Mouse (Mus musculus) CD8-positive naive resting alpha-beta T cell, adult 2 months (primary cell): ENCODE data around the gene Cwc22.

Source experiments
- DNase-seq, 2 experiments: peaks; one replicate each; pipeline ENCODE4 v3.0.0; 2022; ENCODE audit warnings: low read depth in 2 of 2, low spot score in 2 of 2

Cwc22 gene

DNA sequence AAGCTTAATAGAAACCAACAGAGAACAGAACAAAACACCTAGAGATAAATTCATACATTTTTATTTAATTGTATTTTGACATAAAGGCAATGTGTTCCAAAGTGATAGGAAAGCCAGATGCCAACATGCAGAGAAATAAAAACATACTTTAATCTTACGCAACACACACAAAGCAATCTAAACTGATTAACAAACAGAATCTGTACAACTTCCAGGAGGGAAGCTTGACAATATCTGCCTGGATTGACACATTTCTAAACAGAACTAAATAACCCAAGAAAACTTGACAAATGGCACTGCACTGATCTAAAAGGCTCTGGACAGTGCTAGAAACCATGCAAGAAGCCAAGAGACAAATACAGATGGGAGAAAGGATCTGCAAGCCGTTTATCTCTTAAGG, 20.2 kb downstream of the Cwc22 start:
- no peak for DNase-seq

DNA sequence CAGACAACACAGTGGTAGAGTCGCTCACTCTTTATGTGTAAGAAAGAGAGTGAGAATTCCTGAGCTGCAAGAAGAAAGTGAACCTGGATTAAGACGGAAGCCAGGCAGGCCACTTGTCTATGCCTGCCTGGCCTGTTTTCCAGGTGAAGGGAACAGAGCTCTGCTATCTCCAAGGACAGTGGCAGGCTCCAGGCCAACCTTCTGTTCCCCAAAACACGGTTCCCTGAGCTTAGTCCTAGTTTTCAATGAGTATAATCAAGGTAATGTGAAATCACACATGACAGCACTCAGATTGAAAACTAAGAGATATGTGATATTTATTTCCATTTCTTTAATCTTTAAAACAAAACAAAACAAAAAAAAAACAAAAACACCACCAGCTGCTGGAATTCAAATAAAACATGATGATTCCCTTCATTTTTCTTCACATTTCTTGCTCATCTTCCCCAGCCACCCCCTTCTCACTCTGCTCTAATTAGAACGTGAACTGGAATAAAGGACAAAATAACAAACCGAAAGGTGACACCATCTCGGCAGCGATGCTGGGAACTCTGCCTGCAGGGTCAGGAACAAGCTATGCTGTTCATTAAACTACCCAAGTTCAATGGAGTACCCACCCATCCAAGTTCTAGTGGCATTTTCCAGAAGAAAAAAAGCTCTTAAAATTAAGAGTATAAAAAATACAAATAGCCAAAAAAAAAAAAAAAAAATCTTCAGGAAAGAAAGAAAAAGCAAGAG, 20.8 kb downstream of the Cwc22 start:
- DNase-seq: no peak

DNA sequence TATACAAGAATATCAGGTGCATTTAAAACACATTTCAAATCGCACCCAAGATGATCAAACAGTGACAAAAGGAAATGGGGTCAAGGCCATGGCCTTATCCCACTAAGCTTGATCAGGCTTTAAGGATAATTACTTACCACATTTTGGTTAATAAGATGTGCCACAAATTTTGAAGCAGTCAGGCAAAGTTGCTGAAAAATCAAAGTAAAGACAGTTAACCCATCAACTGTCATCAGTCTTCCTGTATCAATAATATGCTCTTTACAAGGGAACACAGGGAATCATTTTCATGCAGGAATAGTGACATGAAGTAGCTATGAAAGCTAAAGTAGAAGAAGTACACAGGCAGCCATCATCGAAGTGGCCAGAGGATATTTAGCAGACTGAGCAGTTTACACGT, 22.2 kb downstream of the Cwc22 start:
- no peak for DNase-seq

DNA sequence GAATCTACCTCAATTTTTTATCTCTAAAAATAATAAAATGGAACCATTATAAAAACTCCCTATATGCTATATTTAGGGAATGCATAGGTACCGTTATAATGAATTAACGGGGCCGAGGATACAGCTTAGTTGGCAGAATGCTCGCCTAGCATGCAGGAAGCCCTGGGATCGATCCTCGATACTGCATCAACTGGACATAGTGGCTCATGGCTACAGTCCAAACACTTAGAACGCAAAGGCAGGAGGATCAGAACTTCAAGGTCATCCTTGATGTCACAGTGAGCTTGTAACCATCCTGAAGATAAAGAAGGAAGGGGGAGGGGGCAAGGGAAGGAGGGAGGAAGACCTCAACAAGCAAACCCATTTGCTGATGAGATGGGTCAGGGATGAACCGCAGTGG, 23.0 kb downstream of the Cwc22 start:
- DNase-seq: no peak

DNA sequence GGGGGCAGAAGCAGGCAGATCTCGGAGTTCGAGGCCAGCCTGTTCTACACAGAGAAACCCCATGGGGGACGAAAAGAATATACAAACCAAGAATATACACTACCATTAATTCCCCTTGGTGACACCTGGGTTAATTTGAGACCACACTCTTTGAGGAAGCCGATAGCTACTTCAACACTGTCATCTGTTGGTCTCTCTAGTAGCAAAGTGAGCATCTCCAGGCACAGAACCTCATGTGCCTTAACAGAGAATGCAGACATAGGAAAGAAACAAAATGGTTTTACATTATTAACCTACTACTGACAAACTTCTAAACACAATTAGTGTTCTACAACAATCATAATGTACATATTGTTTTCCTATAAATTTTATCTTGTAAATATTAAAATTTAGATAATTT, 24.9 kb downstream of the Cwc22 start:
- no peak for DNase-seq

DNA sequence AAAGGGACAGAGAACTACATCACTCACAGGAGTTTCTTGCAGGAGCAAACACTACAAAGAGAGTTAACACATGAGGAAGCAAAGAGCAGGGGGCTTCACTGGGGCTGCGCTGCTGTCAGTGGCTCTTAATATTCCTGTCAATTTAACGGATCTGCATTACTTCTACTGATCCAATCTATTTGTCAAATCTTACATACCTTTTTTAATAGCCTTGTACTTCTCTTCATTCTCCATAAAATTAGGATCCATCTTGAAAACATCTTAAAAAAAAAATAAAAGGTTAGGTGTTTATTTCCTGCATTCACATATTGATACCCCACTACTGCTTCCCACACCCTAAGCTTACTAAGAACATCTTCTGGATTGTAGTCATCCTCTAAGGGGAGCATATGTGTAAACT, 25.6 kb downstream of the Cwc22 start:
- no peak for DNase-seq

DNA sequence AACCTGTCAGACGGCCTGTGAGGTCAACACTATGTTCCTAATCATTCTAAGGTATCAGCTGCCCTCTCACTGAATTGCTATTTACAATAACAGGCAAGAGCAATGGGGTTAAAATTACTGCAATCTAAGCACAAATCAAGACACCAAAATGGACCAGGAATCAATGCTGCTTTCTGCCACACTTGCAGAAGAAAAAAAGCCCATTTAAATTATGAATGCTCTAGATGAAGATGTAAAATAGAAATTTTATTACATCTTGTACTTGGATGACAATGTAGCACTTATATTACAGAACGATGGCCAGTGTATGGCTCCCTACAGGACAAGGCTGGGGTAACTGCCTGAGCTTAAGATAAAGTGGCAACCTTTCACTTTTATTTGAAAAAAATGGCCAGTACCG, 27.7 kb downstream of the Cwc22 start:
- no peak for DNase-seq

DNA sequence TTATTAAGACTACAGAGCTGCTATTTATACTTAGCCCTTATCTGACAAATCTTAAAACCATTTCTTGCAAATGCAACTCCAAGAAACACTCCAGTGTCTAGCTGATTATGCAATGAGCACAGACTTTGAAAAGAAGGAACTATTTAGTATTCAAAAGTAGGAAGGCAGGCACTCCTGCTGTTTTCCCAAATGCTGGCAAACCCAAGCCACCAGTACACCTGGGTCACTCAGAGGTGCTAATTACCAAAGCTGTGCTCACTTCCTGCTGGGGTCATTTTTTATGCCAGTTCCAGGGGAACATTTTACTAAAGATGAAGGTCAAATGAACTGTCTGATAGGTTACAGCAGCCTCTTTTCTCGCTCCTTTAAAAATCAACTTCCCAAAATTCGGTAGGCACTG, 28.2 kb downstream of the Cwc22 start:
- no peak for DNase-seq

DNA sequence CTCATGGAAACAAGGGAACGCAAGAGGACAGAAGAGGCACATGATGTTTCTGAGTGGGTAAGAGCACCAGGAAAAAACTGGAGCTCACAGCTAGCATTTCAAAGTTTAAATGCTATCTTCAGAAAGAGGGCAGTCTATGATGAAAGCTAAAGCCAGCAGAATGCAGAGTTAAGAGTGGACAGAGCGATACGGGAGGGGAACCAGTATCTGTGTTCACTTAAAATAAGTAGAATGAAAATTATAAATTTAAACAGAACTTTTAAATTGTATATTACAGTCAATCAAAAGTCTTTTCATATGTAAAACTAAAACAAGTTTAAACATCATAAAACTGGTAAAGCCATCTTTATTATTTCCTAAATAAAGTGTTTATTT, 28.8 kb downstream of the Cwc22 start:
- no peak for DNase-seq

DNA sequence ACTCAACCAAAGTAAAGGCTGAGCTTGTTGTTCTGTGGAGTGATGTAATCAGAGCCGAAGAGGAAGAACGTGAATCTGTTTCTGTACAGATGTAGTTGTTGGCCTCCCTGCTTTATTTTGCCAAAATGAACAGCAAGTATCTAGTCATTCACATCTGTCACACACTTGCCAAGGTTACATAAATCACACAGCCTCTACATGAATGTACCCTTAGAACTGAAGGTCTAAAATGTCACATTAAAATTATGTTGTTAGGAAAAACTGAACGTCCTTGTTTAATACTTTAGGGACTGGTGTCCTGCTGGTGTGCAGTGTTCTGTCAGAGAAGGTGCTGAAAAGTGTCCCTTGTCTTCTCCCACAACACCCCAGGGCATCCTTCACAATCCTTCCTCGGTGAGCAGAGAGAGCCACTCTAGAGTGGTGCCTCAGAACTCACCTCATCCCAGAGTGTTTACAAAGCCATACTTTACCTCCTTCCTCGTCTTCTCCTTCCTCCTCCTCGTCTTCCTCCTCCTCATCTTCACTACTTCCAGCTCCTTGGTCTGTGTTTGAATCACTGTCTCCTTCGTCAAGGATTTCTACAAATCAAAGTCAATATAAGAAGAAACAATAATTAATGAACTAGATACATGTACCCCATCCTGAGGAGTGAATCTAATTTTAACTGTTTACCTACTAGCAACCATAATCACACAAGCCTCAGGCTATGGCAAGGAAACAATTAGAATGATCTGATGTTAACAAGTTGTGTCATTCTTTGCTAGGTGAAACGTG, 29.4 kb downstream of the Cwc22 start:
- no peak for DNase-seq

DNA sequence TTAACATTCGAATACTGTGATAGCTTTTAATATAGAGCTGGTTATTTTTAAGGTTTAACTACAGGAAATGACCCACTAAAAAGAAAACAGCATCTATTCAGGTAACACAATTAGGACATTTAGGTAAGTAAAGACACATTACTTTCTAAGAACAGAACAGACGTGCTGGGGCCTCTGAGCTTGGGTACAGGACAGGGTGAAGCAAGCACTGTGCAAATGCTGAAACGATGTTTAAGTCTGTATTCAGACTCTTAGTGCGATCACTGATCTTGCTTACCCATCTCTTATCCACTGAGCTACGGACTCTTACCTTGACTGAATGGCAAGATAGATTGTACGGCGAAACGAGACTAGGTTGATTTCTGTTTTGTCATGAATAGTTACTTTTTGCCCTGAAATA, 31.0 kb downstream of the Cwc22 start:
- DNase-seq: no peak

DNA sequence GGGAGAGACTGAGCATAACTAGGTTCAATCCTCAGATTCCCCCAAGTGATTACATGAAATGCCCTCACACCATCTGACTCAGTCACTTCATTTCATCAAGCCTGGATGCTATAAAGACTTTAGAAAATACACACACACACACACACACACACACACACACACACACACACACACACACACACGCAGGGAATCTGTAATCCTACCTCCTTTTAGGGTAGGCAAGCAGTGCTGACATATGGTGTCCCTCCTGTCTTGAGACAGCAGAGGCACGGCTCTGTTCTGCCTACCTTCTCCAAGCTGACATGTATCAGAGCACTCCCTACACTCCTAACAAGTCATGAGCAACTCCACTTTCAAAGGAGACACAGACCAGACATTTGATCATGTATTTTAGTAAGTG, 32.5 kb downstream of the Cwc22 start:
- no peak for DNase-seq

DNA sequence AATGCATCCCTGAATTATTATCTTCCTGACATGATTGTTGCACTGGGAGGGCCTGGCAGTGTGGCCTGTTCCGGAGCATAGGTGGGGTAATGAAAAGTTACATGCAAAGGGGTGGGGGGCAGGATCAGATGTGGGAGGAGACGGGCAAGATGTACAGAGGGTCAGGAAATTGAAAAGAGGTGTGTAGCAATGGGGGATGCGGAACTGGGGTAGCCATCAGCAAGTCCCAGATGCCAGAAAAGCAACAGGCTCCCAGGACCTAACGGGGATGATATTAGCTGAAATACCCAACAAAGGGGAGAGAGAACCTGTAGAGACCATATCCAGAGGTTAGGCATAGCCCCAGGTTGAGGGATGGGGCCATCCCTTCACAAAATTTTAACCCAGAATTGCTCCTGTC, 34.0 kb downstream of the Cwc22 start:
- DNase-seq: no peak

DNA sequence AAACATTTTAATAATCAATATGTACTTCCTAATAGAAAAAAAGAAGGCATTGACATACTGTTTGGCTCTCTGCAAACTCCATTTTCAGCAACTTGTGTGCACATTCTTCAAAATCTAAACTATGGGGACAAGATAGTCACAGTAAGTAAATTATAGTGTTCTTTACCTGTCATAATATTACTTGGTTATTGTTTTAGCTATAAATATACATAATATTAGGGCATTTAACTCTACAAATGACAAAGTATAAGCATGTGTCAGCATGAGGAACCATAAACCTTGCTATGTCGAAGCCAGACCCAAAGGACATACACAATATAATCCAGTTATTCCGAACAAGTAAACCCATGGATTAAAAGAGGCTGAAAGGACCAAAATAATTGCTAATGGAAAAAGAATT, 34.7 kb downstream of the Cwc22 start:
- no peak for DNase-seq

DNA sequence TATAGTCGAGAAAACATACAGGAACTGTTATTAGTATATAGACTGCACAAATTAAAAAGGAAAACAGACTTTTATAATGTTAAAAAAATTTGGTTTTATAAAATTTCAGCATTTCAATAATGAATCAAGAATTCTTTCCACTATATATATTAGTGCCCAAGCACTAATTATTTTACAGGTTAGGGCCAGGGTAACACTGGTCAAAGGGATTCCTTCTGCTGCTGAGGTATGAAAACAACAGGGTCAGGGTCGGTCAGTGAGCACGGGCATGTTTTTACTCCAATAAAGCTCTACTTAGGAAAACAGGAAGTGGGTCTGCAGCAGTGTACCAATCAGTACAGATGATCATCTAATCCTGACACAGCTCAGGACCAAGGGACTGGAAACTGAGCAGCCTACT, 36.0 kb downstream of the Cwc22 start:
- no peak for DNase-seq

DNA sequence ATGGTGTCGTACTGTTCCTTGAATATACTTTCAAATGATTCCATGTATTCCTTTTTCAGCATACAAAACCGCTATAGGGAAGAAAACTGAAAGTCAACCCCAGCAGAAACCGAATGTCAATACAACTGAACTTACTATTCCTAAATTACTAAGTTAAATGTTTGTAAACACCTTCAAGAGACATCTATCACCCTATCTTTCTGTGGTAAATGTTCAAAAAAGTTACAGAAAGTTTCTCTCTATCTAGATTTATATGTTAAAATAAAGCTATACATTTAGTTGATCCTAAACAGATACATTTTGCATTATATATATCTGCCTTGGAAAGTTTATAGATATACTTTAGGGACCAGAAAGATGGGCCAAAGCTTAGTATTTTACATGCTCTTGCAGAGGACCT, 39.0 kb downstream of the Cwc22 start:
- no peak for DNase-seq

DNA sequence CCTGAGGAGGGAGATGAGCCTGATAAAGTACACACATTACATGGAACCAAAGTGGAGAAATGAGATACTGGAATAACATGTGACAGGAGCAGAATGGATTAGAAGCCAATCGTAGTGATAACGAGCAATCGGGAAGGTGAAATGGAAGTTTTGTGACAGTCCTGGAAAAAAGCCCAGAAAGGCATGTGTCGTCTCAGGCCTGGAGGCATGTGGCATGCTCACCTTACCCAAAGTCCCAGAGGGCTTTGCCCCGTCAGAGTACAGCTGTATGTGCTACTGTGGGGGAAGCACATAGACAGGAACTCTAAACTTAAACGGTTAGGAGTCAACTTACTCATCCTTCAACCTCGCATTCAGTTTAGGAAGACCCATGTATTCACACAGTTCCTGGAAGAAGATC, 41.2 kb downstream of the Cwc22 start:
- no peak for DNase-seq

DNA sequence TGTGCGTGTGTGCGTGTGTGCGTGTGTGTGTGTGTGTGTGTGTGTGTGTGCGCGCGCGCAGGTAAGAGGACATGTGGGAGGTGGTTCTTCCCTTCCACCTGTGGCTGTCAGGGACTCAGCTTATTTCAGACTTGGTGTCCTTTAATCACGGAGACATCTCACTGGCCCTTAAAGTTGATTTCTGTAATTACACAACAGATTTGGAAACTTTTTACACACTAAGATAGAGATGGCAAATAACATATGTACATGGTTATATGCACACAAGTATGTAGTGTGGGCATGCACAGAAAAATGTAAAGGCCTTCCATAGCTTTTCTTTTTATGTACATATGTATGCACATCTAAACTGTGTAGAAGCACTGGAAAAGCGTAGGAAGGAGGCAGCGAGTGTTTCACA, 41.7 kb downstream of the Cwc22 start:
- DNase-seq: no peak

DNA sequence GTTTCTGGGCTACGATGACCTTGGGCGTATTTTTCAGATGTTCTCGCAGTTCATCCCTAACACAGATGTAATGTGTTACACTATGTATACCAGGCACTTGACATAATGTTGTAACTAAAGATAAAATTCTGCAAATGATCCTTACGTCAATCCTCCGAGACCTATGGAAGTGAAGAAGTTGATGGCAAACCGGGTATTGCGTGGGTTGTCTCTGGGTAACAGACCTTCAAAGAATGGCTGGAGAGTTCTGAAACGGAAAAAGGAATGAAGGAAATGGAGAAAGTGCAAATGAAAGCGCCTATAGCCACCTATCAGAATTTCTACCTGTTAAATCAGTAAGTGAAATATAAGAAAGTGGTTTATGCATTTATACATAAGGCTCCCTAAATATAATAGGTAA, 42.2 kb downstream of the Cwc22 start:
- no peak for DNase-seq

DNA sequence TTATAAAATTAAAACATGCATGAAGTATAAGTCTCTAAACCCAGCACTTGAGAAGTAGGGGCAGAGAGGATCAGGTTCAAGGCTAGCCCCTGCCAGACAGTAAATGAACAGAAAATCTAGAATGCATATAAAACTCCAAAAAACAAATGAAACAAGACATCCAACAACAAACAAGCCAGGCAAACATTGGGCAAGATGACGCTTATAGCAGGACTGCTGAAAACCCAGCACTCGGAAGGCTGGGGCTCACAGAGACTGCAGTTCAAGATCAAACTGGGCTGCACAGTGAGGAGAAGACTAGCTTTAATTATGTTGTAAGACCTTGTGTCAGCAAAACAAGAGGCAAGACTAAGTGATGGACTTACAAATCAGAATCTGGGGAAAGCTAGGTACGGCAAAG, 43.1 kb downstream of the Cwc22 start:
- DNase-seq: no peak

DNA sequence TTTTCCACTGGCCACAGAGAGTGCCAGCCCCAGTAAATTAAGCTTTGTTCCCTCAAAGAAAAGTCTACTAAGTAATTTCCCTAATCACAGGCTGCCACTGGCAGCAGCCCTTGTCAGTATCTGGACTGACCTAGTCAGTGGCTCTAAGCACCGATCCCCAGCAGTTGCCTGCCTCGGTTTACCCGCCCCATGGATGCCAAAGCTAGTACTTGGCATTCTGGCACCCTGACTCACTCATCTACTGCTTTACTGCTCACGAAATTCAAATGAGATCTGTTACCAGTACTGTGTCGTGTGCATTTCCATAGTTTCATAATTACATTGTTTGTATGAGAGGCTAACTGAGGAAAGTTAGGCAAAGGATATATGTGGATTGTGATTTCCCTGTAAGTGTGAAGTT, 44.9 kb downstream of the Cwc22 start:
- no peak for DNase-seq

DNA sequence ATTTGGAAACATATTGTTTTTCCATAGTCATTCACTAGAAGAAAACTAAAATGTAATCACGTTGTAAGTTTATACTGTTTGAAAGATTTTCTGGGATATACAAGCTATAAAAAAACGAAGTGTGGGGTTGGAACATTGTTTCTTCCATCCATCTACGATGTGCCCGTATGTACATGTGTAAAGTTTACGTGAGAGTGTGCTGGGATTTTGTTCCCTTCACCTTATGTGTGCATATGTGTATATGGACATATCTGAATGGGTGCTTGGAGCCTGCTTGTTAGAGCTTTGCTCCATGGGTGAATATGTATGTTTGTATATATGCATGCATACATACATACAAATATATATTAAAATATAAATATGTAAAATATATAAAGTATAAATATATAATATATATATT, 45.4 kb downstream of the Cwc22 start:
- DNase-seq: no peak

DNA sequence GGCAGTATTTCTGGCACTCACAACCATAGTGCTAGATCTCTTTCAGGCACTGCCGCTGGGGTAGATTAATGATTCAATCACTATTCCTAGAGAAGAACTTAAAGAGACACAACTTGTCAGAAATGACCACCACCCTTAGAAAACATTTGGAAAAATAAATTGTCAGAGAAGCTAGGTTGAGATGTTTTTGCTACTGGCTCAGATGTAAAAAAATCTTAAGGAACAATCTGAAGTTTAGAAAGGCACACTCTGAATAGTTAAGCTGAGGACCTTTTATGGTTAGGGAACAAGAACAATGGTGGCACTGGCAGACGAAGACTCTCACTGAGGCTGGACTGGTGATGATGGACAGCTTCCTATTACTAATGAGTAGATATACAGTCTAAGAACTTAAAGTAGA, 46.1 kb downstream of the Cwc22 start:
- DNase-seq: no peak
